Mouse (Mus musculus): Measurements from ENCODE around the gene Slc39a3. TPM values are rescaled to one million over a fixed set of nuclear protein-coding genes. Genes with fewer than 3 reads are reported as not detected.
"Not testable (repeated sequence)": the region's sequence is repeated elsewhere in the genome, so short reads cannot be mapped to it uniquely, and the experiment has no call there.

The Slc39a3 gene
- polyA plus RNA-seq, 1 experiment: 11.6 TPM

DNA sequence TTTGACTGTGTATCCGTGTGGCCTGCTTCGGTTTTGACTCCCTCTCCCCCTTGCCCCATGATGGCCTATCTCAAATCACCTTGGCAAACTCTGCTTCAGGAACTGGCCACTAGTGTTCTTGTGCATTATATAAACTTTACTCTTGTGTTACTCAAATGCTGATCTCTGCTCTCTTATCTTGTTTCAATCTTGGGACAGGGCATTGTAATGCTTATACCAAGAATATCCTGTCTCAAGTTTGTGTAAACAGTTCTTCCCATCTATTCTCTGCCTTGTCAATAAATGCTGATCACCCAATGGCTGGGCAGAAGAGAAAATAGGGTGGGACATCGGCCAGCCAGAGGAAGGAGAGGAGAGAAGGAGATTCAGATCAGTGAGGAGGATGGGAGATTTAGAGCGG lies 25.5 kb upstream of the Slc39a3 start:
- H3K27me3 ChIP-seq (ENCODE audit: control insufficient read depth, insufficient read depth, insufficient read length): peaks cover 4% of the 10 kb centered on the region
- no peak overlapping the region for H3ac ChIP-seq (ENCODE audit: control insufficient read depth, insufficient read length, low read depth)
- no peak overlapping the region for H3K4me3 ChIP-seq (ENCODE audit: insufficient read depth, poor library complexity, severe bottlenecking)
- peaks cover 21% of the 10 kb centered on the region for H3K79me3 ChIP-seq (ENCODE audit: low read depth)
- peaks cover 24% of the 10 kb centered on the region for H3K79me2 ChIP-seq (ENCODE audit: control insufficient read depth, insufficient read depth)
- TF ChIP-seq MYOD1 (IDR thresholded peaks at IDR 0.05; ENCODE audit: control insufficient read depth, insufficient read length, low read depth): no peak
- no peak for TF ChIP-seq MAX (IDR thresholded peaks at IDR 0.05)
- no peak for TF ChIP-seq USF1 (IDR thresholded peaks at IDR 0.05; ENCODE audit: low read depth)
- TF ChIP-seq CTCF (IDR thresholded peaks at IDR 0.05; ENCODE audit: control insufficient read depth, insufficient read depth, insufficient read length): no peak
- no peak for TF ChIP-seq MYOG (IDR thresholded peaks at IDR 0.05; ENCODE audit: control insufficient read depth, extremely low read depth, insufficient read length)
- TF ChIP-seq FOSL1 (IDR thresholded peaks at IDR 0.05; ENCODE audit: insufficient read depth, low read length, poor library complexity, severe bottlenecking): no peak
- no peak for TF ChIP-seq CEBPB (IDR thresholded peaks at IDR 0.05; ENCODE audit: low read depth)
- H3K36me3 ChIP-seq (ENCODE audit: control insufficient read depth, insufficient read depth): no peaks in the 10 kb centered on the region

DNA sequence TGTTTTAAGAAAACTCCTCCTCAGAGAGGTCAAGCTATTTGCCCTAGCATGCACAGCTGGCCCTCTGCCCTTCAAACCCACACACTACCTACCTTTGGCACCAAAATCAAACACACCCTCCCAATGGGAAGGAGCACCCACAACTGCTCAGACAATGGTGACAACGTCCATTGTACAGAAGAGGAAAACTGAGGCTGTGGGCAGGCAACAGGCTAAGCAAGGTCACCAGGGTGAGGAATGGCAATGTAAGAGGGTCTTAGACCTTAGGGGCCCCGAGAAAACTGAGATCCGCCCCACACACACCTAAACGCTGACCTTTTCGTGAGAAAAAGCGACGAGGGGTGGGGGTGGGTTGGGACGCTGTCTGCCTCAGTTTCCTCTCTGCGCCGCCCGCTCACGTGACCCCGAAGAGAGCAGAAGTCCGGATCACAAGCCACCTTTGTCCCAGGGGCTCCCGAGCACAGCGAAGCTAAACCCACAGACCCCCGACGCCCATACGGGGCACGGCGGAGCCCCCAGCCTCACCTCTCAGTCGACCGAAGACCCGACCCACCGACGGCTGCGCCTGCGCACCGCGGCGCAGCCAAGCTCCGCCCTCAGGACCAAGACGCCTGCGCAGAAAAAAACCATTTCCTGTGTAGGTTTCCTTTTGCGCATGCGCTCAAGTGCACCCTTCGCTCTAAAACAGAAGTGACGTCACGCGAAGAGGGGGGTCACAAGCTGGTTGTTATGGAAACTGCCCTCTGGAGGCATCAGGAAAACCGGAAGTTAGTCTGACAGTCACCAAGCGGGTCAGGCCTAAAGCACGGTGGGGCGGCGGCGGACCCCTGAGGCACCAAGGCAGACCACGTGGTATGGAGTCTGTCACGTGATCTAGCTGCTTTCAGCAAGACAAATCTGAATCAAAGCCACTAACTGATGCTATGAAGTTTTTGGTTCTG lies 22.6 kb upstream of the Slc39a3 start, which contains the start of gene Sgta:
TSS of gene Sgta (minus strand) at position 579 of the 941 bp plus-strand sequence.
- peak; percentile 86 for TF ChIP-seq MAX (IDR thresholded peaks at IDR 0.05)
- peak; percentile 98 for TF ChIP-seq USF1 (IDR thresholded peaks at IDR 0.05; ENCODE audit: low read depth)
- TF ChIP-seq CEBPB (IDR thresholded peaks at IDR 0.05; ENCODE audit: low read depth): no peak
- Histone ChIP-seq H3K79me2 (ENCODE audit: control insufficient read depth, insufficient read depth) (peaks cover 52% of the 10 kb centered on the region), H3K4me3 (ENCODE audit: insufficient read depth, poor library complexity, severe bottlenecking) (peak within 1 kb of the TSS; percentile 90), H3ac (ENCODE audit: control insufficient read depth, insufficient read length, low read depth) (peak within 1 kb of the TSS; percentile 84), H3K79me3 (ENCODE audit: low read depth) (peaks cover 49% of the 10 kb centered on the region), H3K27me3 (ENCODE audit: control insufficient read depth, insufficient read depth, insufficient read length) (no peaks in the 10 kb centered on the region), H3K36me3 (ENCODE audit: control insufficient read depth, insufficient read depth) (no peaks in the 10 kb centered on the region)

- Histone ChIP-seq H3K36me3 (ENCODE audit: control insufficient read depth, insufficient read depth) (no peaks in the 10 kb centered on the region), H3K79me2 (ENCODE audit: control insufficient read depth, insufficient read depth) (peaks cover 62% of the 10 kb centered on the region), H3K4me3 (ENCODE audit: insufficient read depth, poor library complexity, severe bottlenecking) (no peak overlapping the region), H3K27me3 (ENCODE audit: control insufficient read depth, insufficient read depth, insufficient read length) (no peaks in the 10 kb centered on the region), H3ac (ENCODE audit: control insufficient read depth, insufficient read length, low read depth) (peak overlapping the region; percentile 50), H3K79me3 (ENCODE audit: low read depth) (peaks cover 57% of the 10 kb centered on the region)
- no peak for TF ChIP-seq CEBPB (IDR thresholded peaks at IDR 0.05; ENCODE audit: low read depth)
- TF ChIP-seq USF1 (IDR thresholded peaks at IDR 0.05; ENCODE audit: low read depth): no peak
- TF ChIP-seq MYOG (IDR thresholded peaks at IDR 0.05; ENCODE audit: control insufficient read depth, extremely low read depth, insufficient read length): no peak
- no peak for TF ChIP-seq MYOD1 (IDR thresholded peaks at IDR 0.05; ENCODE audit: control insufficient read depth, insufficient read length, low read depth)
- TF ChIP-seq FOSL1 (IDR thresholded peaks at IDR 0.05; ENCODE audit: insufficient read depth, low read length, poor library complexity, severe bottlenecking): no peak
- TF ChIP-seq CTCF (IDR thresholded peaks at IDR 0.05; ENCODE audit: control insufficient read depth, insufficient read depth, insufficient read length): no peak
- TF ChIP-seq MAX (IDR thresholded peaks at IDR 0.05): no peak
Measured at GRCm38 (mm10) chr10:81058896-81059295, 21.7 kb upstream of the Slc39a3 start.

- H3K79me2 ChIP-seq (ENCODE audit: control insufficient read depth, insufficient read depth): peaks cover 75% of the 10 kb centered on the region
- TF ChIP-seq CTCF (IDR thresholded peaks at IDR 0.05; ENCODE audit: control insufficient read depth, insufficient read depth, insufficient read length) (no peak), MYOD1 (IDR thresholded peaks at IDR 0.05; ENCODE audit: control insufficient read depth, insufficient read length, low read depth) (no peak), MYOG (IDR thresholded peaks at IDR 0.05; ENCODE audit: control insufficient read depth, extremely low read depth, insufficient read length) (no peak), FOSL1 (IDR thresholded peaks at IDR 0.05; ENCODE audit: insufficient read depth, low read length, poor library complexity, severe bottlenecking) (no peak)
- H3ac ChIP-seq (ENCODE audit: control insufficient read depth, insufficient read length, low read depth): no peak overlapping the region
- H3K36me3 ChIP-seq (ENCODE audit: control insufficient read depth, insufficient read depth): peaks cover 5% of the 10 kb centered on the region
- no peaks in the 10 kb centered on the region for H3K27me3 ChIP-seq (ENCODE audit: control insufficient read depth, insufficient read depth, insufficient read length)
- peaks cover 66% of the 10 kb centered on the region for H3K79me3 ChIP-seq (ENCODE audit: low read depth)
- H3K4me3 ChIP-seq (ENCODE audit: insufficient read depth, poor library complexity, severe bottlenecking): no peak overlapping the region
Measured at GRCm38 (mm10) chr10:81057406-81058130, 20.3 kb upstream of the Slc39a3 start.

GRCm38 (mm10) chr10:81055802-81056340 lies 18.6 kb upstream of the Slc39a3 start:
- not testable (repeated sequence) for H3K4me3 ChIP-seq (ENCODE audit: insufficient read depth, poor library complexity, severe bottlenecking); H3K27me3 ChIP-seq (ENCODE audit: control insufficient read depth, insufficient read depth, insufficient read length); H3ac ChIP-seq (ENCODE audit: control insufficient read depth, insufficient read length, low read depth)
- H3K79me3 ChIP-seq (ENCODE audit: low read depth): peaks cover 67% of the 10 kb centered on the region
- H3K36me3 ChIP-seq (ENCODE audit: control insufficient read depth, insufficient read depth): peaks cover 19% of the 10 kb centered on the region
- H3K79me2 ChIP-seq (ENCODE audit: control insufficient read depth, insufficient read depth): peaks cover 81% of the 10 kb centered on the region
